26 mouse cellular contexts compared by ENCODE assay signal in genomic region chr12:100206926-100207325, GRCm38 (mm10). TPM values are rescaled to one million over a fixed set of nuclear protein-coding genes. Genes with fewer than 3 reads are reported as not detected.
A peak's percentile ranks its signal among the peaks of the same experiment; 100 is the strongest.
DNase-seq lines count a peak whose midpoint lies in the region; TF ChIP-seq lines count a peak whose summit lies in the region.
"Had no signal": no experiment of that assay in that cellular context is flagged by ENCODE, and none has a peak within 500 bp of the region (broad histone marks: within the 10 kb centered on the region; RNA-seq: fewer than 3 reads in every experiment).

No protein-coding gene starts in this region.

- H3K4me3 ChIP-seq in kidney, adult 2 months (ENCODE audit: insufficient read depth, low read depth, low read length): no peak overlapping the region
- H3K4me3 ChIP-seq: embryonic facial prominence, embryonic 10.5 days; embryonic facial prominence, embryonic 15.5 days; forebrain, embryonic 12.5 days; hindbrain, embryonic 10.5 days; intestine, embryonic 15.5 days; neural tube, embryonic 13.5 days had no signal

- WGBS in kidney, adult 2 months: 28% methylated on average over 5 of the region's 5 CpGs

- H3K27me3 ChIP-seq in kidney, adult 2 months (replicated peaks; ENCODE audit: control insufficient read depth, insufficient read depth, low read length): no peaks in the 10 kb centered on the region
- H3K27me3 ChIP-seq: CH12.LX; embryonic facial prominence, embryonic 15.5 days; forebrain, embryonic 12.5 days; intestine, embryonic 15.5 days; neural tube, embryonic 13.5 days had no signal

- H3K4me1 ChIP-seq in kidney, adult 2 months (ENCODE audit: control insufficient read depth, insufficient read depth, low read length): peaks cover 3% of the 10 kb centered on the region; the same call in 1 of the 2 replicates

- peak overlapping the region; percentile 53; the same call in 1 of the 2 replicates for H3K27ac ChIP-seq in kidney, adult 2 months (ENCODE audit: insufficient read depth, low read depth, low read length)
- H3K27ac ChIP-seq: embryonic facial prominence, embryonic 10.5 days; embryonic facial prominence, embryonic 15.5 days; forebrain, embryonic 12.5 days; hindbrain, embryonic 10.5 days; intestine, embryonic 15.5 days; liver, embryonic 14.5 days; neural tube, embryonic 13.5 days had no signal

- no peak for TF ChIP-seq POLR2A in kidney, adult 2 months (IDR thresholded peaks at IDR 0.05; ENCODE audit: low read depth, low read length)

- no peak for TF ChIP-seq CTCF in kidney, adult 2 months (conservative IDR thresholded peaks at IDR 0.05; ENCODE audit: insufficient read depth, insufficient read length, low read depth, low read length)

- peaks cover 16% of the 10 kb centered on the region for H3K36me3 ChIP-seq in kidney, adult 2 months (ENCODE audit: control insufficient read depth, insufficient read depth, low read length)

- DNase-seq in adrenal gland, adult 2 months: peak; percentile 40
- no peak for DNase-seq in adrenal gland, postnatal 25 days
- peak; percentile 67 for DNase-seq in kidney, adult 2 months
- DNase-seq in kidney, postnatal 25 days: no peak
- peak; percentile 7 to 8 for DNase-seq in right cerebral cortex, adult 2 months (ENCODE audit: low spot score in 2 of 2)
- DNase-seq in right cerebral cortex, postnatal 4 days: no peak
- no peak for DNase-seq in natural killer cell, adult 2 months (ENCODE audit: low spot score in 2 of 2)
- no peak for DNase-seq in urinary bladder, postnatal 14 days (ENCODE audit: low spot score)
- DNase-seq: adrenal gland, postnatal 10 days; cerebellum, adult 18-20 months; cerebellum, postnatal 14 days; gastrocnemius, postnatal 14 days; heart, postnatal 14 days; layer of hippocampus, postnatal 36 days; liver; lung, adult 2 months; lung, postnatal 10 days; thymus, postnatal 4 days had no signal

RNA-seq across cellular contexts. Expression of gene Calm1, which starts 7.7 kb away (rescaled TPM):
- 100 to 1,000 TPM; 404 to 437 TPM for total RNA-seq in adrenal gland, adult 2 months (2021)
- polyA plus RNA-seq in adrenal gland, adult 2 months (2012; rRNA removed): 370 and 455 TPM in 2 replicates
- total RNA-seq in adrenal gland, postnatal 25 days (2021): 302 and 339 TPM in 2 replicates
- polyA plus RNA-seq in kidney, adult 2 months (2012; rRNA removed): 133 and 185 TPM in 2 replicates

RNA-seq across cellular contexts. Expression of gene Nrde2, which starts 47.5 kb away (rescaled TPM):
- total RNA-seq in adrenal gland, adult 2 months (2021): 10 to 100 TPM; 12.8 to 17.2 TPM
- polyA plus RNA-seq in adrenal gland, adult 2 months (2012; rRNA removed): 4.6 and 4.8 TPM in 2 replicates
- total RNA-seq in adrenal gland, postnatal 25 days (2021): 15.7 and 24.2 TPM in 2 replicates
- polyA plus RNA-seq in kidney, adult 2 months (2012; rRNA removed): 8.3 TPM in 2 replicates

Comparison
In these comparisons a context has a peak if more than half of its experiments do, and no peak if none do; other contexts are left out.
1. DNase-seq: peak in adrenal gland, adult 2 months (single experiment), kidney, adult 2 months (single experiment) and right cerebral cortex, adult 2 months (2 of 2); none in adrenal gland, postnatal 25 days (single experiment), kidney, postnatal 25 days (0 of 2), right cerebral cortex, postnatal 4 days (single experiment), natural killer cell, adult 2 months (0 of 2) and urinary bladder, postnatal 14 days (single experiment).